Mouse (Mus musculus) c-Kit-positive CD71-negative TER-119-negative erythroid progenitor cells, embryonic 14.5 days (primary cell): ENCODE measurements around the gene Nhlrc1.

Source experiments
- DNase-seq: peaks from one replicate; pipeline ENCODE4 v3.0.0-alpha.2; 2013; ENCODE audit warnings: low read depth

Gene Nhlrc1

GRCm38 (mm10) chr13:47014334-47015194 is at the start of gene Nhlrc1:
Nhlrc1 (minus strand) TSS chr13:47014850.
- DNase-seq: peak; percentile 51

GRCm38 (mm10) chr13:47063985-47064760 is 49.5 kb upstream of the Nhlrc1 start:
- DNase-seq: no peak

GRCm38 (mm10) chr13:47062756-47063155 is 48.1 kb upstream of the Nhlrc1 start:
- no peak for DNase-seq

GRCm38 (mm10) chr13:47056781-47057180 is 42.1 kb upstream of the Nhlrc1 start:
- DNase-seq: no peak

- no peak for DNase-seq
Measured at GRCm38 (mm10) chr13:47056126-47056525, 41.5 kb upstream of the Nhlrc1 start.

- no peak for DNase-seq
Measured at GRCm38 (mm10) chr13:47053971-47054370, 39.3 kb upstream of the Nhlrc1 start.

- no peak for DNase-seq
Measured at GRCm38 (mm10) chr13:47050009-47050408, 35.4 kb upstream of the Nhlrc1 start.

GRCm38 (mm10) chr13:47047996-47048395 is 33.3 kb upstream of the Nhlrc1 start:
- no peak for DNase-seq

GRCm38 (mm10) chr13:47044617-47044947 is 29.9 kb upstream of the Nhlrc1 start, which contains the start of gene Tpmt:
Tpmt (minus strand) TSS chr13:47044737.
- no peak for DNase-seq

GRCm38 (mm10) chr13:47043833-47044616 is 29.4 kb upstream of the Nhlrc1 start:
- no peak for DNase-seq

GRCm38 (mm10) chr13:47043030-47043680 is 28.5 kb upstream of the Nhlrc1 start, which contains the start of gene Kdm1b:
Kdm1b (plus strand) TSS chr13:47043499.
- DNase-seq: peak; percentile 98

- DNase-seq: no peak
Measured at GRCm38 (mm10) chr13:47042024-47042633, 27.5 kb upstream of the Nhlrc1 start.

- DNase-seq: no peak
Measured at GRCm38 (mm10) chr13:47040061-47040460, 25.4 kb upstream of the Nhlrc1 start.

GRCm38 (mm10) chr13:47037946-47038345 is 23.3 kb upstream of the Nhlrc1 start:
- no peak for DNase-seq

GRCm38 (mm10) chr13:47033602-47034001 is 19.0 kb upstream of the Nhlrc1 start:
- no peak for DNase-seq

GRCm38 (mm10) chr13:47030376-47031107 is 15.9 kb upstream of the Nhlrc1 start:
- DNase-seq: no peak

- no peak for DNase-seq
Measured at GRCm38 (mm10) chr13:47020798-47021197, 6.1 kb upstream of the Nhlrc1 start.

GRCm38 (mm10) chr13:47019774-47020173 is 5.1 kb upstream of the Nhlrc1 start:
- DNase-seq: no peak

- peak; percentile 20 for DNase-seq
Measured at GRCm38 (mm10) chr13:47017259-47017658, 2.6 kb upstream of the Nhlrc1 start.

- no peak for DNase-seq
Measured at GRCm38 (mm10) chr13:47015195-47015501, 498 bp upstream of the Nhlrc1 start.

GRCm38 (mm10) chr13:47013740-47014139 is 910 bp downstream of the Nhlrc1 start:
- no peak for DNase-seq
